Mouse (Mus musculus) spleen, adult 2 months (tissue): ENCODE results near the gene Ndufv1.

ENCODE experiments used
- CTCF ChIP-seq: fragments of 200-500 bp; IDR thresholded peaks from 2 replicates; pipeline ENCODE4 v1.5.1; 2011; ENCODE audit warnings: mild to moderate bottlenecking, inconsistent platforms; ENCODE audit not compliant: insufficient read depth, insufficient read length, insufficient replicate concordance; ENCODE audit errors: extremely low read depth
- POLR2A ChIP-seq: fragments of 200-500 bp; IDR thresholded peaks from 2 replicates; pipeline ENCODE4 v1.6.1; 2011; ENCODE audit warnings: low read depth, low read length, inconsistent platforms

GRCm38 (mm10) chr19:3959030-3959429 lies 53.6 kb downstream of the Ndufv1 start:
- TF ChIP-seq POLR2A (no peak), CTCF (no peak)
